Mouse (Mus musculus) small intestine, adult 2 months (tissue): Measurements from ENCODE around the gene Gp1ba.

Experiments used
- CTCF ChIP-seq: fragments of 200-500 bp; IDR thresholded peaks from 2 replicates; pipeline ENCODE4 v1.5.1; 2012; ENCODE audit warnings: low read depth, mild to moderate bottlenecking, control low read depth, inconsistent platforms, low read length, moderate library complexity, mixed read lengths; ENCODE audit not compliant: insufficient replicate concordance, insufficient read length; ENCODE audit errors: extremely low read depth
- POLR2A ChIP-seq: fragments of 200-500 bp; IDR thresholded peaks from 2 replicates; pipeline ENCODE4 v1.6.1; 2012; ENCODE audit warnings: low read depth, mild to moderate bottlenecking, control low read depth, inconsistent platforms, low read length, moderate library complexity

DNA sequence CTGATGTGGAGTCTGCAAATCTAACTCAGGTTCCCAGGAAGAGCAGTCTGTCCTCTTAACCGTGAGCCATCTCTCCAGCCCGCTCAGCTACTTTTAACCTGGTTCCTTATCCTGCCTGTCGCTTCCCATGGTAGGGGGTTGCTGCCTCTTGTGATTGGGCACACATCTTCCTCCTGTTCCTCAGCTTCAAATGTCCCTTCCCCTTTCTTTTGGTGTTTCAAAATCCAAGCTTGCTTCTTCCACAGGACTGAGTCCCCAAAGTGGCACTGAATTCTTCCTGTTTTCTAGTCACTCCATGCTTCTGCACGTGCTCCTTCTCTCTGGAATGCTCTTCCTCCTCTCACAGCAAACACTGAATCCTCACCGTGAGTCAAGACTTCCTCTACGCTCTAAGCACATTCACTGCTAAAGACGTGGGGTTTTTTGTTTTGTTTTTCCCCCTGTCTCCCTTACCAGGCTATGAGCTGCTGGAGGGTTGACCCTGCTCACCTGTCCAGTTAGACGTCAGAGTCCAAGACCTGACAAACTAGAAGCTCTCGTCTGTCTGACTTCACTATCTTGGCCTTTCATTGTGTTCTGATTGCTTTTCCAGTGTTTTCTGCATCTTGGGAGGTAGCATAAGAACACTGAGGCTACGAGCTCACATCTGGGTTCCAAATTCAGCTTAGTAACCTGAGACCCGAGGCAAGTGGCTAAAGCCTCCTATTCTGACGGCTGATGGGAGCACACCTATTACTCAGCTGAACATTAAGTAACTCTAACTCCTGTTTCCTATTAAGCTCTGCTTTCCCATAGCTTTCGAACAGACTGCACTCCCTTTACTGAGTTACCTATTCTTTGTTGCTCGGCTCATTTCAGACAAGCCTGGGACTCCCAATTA, 28.6 kb downstream of the Gp1ba start:
- TF ChIP-seq CTCF (no peak), POLR2A (no peak)
